Mouse (Mus musculus) left cerebral cortex, postnatal 4 days (tissue): Measurements from ENCODE around the gene Uqcr11. TPM values are rescaled to one million over a fixed set of nuclear protein-coding genes. Genes with fewer than 3 reads are reported as not detected.

Source experiments
- DNase-seq: peaks from one replicate; pipeline ENCODE4 v3.0.0-alpha.2; 2022
- intact Hi-C: fragments of 180-260 bp; cut with DNase I; formaldehyde crosslinking; loops from one replicate; pipeline ENCODE4 v1.15.1; 2025
- total RNA-seq, 2 experiments: library from RNA; stranded (reverse); gene quantifications; 2 replicates each; pipeline ENCODE4 v1.2.3; 2021

Uqcr11 gene
- 100 to 1,000 TPM; 282 to 286 TPM for total RNA-seq

DNA sequence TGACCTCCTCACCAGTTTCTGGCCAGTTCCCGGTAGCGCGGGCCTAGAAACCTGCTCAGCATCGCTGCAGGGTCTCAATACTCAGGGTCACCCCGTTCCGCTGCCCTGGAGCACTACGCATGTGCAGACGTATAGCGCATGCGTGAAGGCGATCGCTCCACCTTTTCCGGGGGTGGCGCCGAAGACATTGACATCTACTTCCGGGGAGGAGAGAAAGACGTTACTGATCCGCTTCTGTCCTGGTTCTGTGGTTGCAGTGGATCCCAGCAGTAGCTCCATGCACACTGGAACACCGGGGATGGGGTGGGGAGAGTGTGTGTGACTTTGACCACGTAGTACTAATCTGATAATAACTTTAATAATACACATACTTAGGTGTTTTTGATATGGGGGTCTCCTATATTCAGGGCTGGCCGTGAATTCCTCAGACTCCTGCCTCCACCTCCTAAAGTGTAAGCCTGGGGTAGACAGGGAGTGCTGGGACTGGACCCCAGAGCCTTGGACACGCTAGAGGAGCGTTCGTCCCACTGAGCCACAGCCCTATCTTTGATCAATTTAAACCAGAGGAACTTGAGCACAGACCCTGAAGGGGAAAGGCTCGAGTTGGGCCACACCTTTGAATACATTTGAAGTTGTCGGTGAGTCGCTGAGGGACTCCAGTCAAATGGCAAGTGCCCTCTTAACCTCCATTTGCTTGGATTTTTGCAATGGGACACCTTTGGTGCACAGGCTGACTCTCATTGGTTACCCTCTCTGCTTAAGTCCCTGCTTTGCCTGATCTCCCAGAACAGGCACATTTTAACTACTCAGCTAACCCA lies at the start of gene Uqcr11:
Gene Uqcr11, minus strand, starts transcription at position 147 of the 818 bp plus-strand sequence.
- intact Hi-C loops, result no loop called here
- DNase-seq, result peak; percentile 94

DNA sequence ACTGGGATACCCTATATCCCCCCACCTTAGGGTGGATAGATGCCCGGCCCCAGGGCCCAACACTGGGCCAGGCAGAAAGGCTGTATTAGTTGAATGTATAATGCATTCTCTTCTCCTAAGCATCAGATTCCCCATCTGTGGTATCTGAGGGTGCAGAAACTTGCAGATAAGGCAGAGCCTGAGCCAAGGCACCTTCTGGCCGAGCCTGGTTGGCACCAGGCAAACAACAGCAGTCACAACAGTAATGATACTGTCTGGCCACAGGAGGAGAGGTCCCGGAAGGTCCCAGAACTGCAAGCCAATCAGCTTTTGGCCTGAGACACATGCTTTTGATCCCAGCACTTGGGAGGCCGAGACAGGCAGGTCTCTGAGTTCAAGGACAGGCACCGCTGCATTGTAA lies 49.1 kb upstream of the Uqcr11 start:
- intact Hi-C loops, result no loop called here
- no peak for DNase-seq

- DNase-seq, result no peak
- intact Hi-C loops, result no loop called here
These were observed 48.2 kb upstream of the Uqcr11 start for GRCm38 (mm10) chr10:80454781-80455180.

- no peak for DNase-seq
- intact Hi-C loops, result no loop called here
These were observed 47.0 kb upstream of the Uqcr11 start for GRCm38 (mm10) chr10:80453601-80454000.

GRCm38 (mm10) chr10:80450599-80450998 lies 44.0 kb upstream of the Uqcr11 start:
- intact Hi-C loops, result no loop called here
- DNase-seq, result no peak

DNA sequence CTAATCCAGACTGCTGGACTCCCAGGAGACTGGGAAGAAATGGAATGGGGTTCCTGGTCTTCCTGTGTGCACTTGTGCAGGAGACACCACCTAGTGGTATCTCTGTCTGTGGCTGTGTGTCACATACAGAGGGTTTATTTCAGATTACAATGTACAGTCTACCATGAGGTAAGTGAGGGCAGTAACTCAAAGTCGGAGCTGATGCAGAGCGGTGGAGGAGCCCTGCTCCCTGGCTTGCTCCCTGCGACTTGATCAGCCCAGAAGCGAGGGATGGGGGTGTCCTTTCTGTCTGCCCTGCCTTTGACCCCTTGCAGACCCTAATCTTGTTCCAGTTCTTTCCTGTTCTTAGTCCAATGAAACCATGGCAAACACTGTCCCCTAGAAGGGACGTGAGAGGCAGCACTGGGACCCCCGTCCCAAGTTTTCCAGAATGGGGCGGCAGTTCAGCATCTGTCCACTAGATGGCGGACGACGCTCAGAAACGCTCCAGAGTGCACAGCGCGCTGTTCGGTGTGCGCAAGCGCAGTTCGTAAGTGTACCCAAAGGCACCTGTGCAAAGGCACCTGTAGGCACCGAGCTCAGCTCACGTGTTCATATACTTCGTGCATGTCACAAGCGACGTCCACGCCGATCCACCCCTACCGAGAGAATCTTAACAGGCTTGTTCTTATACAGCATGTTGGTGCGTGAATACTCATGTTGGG lies 39.4 kb upstream of the Uqcr11 start:
- intact Hi-C loops, result loop anchor here (5.0 kb wide), 2 partner anchors 61 to 116 kb away; partner anchors contain the start of gene Rexo1

DNA sequence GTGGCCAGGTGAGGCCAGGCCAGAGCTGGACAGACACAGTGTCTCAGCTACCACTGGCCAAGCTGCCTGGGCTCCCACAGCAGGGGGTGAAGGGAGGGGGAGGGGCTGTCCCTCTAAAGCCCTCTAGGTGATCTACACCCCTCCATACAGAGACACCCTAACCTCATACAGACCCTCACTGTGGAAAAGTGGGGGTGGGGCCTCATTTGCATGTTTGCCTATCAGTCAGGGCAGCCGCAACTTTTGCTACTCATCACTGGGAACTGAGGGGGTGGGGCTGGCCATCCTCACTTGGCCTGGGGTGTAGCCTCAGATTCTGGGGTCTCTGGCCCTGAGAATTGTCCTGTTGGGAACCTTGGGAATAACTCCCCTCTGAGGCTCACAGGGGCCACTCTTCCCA lies 38.4 kb upstream of the Uqcr11 start:
- intact Hi-C loops, result loop anchor here (5.0 kb wide), 2 partner anchors 62 to 117 kb away; partner anchors contain the start of gene Rexo1

More for the DNA sequence above, 39.4 kb upstream of the Uqcr11 start:
- peak; percentile 85 for DNase-seq

GRCm38 (mm10) chr10:80444339-80445045 lies 37.9 kb upstream of the Uqcr11 start:
- intact Hi-C loops, result loop anchor here (5.0 kb wide), 2 partner anchors 63 to 118 kb away; partner anchors contain the start of gene Rexo1
- DNase-seq, result peak; percentile 82

More for the DNA sequence above, 38.4 kb upstream of the Uqcr11 start:
- peak; percentile 27 for DNase-seq

GRCm38 (mm10) chr10:80443575-80444278 lies 37.1 kb upstream of the Uqcr11 start:
- no peak for DNase-seq
- intact Hi-C loops, result no loop called here

- intact Hi-C loops, result no loop called here
- DNase-seq, result no peak
These were observed 36.4 kb upstream of the Uqcr11 start for GRCm38 (mm10) chr10:80442989-80443388.

GRCm38 (mm10) chr10:80441598-80441997 lies 35.0 kb upstream of the Uqcr11 start:
- DNase-seq, result no peak
- intact Hi-C loops, result no loop called here

DNA sequence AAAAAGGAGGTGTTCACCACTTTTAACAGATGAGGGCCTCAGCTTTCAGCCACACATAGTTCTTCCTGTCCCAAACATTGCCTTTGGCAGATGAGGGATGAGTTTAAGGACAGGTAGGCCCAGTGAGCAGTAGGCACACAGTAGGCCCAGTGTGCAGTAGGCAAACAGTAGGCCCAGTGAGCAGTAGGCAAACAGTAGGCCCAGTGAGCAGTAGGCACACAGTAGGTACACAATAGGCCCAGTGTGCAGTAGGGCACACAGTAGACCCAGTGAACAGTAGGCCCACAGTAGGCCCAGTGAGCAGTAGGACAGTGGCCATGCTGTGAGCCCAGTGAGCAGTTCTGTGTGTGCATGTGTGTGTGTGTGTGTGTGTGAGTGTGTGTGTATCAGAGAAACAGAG lies 33.4 kb upstream of the Uqcr11 start:
- intact Hi-C loops, result no loop called here
- DNase-seq, result no peak

- intact Hi-C loops, result no loop called here
- no peak for DNase-seq
These were observed 31.3 kb upstream of the Uqcr11 start for GRCm38 (mm10) chr10:80437973-80438372.

- no peak for DNase-seq
- intact Hi-C loops, result no loop called here
These were observed 29.6 kb upstream of the Uqcr11 start for GRCm38 (mm10) chr10:80436276-80436675.

- intact Hi-C loops, result no loop called here
- no peak for DNase-seq
These were observed 29.1 kb upstream of the Uqcr11 start for GRCm38 (mm10) chr10:80435764-80436163.

- intact Hi-C loops, result no loop called here
- no peak for DNase-seq
These were observed 28.2 kb upstream of the Uqcr11 start for GRCm38 (mm10) chr10:80434823-80435222.

GRCm38 (mm10) chr10:80434233-80434592 lies 27.6 kb upstream of the Uqcr11 start:
- intact Hi-C loops, result no loop called here
- DNase-seq, result no peak

- intact Hi-C loops, result no loop called here
- DNase-seq, result peak; percentile 96
These were observed 27.0 kb upstream of the Uqcr11 start, which contains the start of gene Tcf3 for GRCm38 (mm10) chr10:80433513-80434232. TSS of gene Tcf3 (minus strand) at chr10:80433647.

GRCm38 (mm10) chr10:80432936-80433512 lies 26.4 kb upstream of the Uqcr11 start:
- intact Hi-C loops, result no loop called here
- peak; percentile 58 for DNase-seq
